Mouse (Mus musculus): ENCODE results near the gene Chpt1. TPM values are rescaled to one million over a fixed set of nuclear protein-coding genes. Genes with fewer than 3 reads are reported as not detected.
"Not testable (repeated sequence)": the region's sequence is repeated elsewhere in the genome, so short reads cannot be mapped to it uniquely, and the experiment has no call there.

Chpt1 gene
- 100 to 1,000 TPM; 104 to 107 TPM for total RNA-seq (2021)

DNA sequence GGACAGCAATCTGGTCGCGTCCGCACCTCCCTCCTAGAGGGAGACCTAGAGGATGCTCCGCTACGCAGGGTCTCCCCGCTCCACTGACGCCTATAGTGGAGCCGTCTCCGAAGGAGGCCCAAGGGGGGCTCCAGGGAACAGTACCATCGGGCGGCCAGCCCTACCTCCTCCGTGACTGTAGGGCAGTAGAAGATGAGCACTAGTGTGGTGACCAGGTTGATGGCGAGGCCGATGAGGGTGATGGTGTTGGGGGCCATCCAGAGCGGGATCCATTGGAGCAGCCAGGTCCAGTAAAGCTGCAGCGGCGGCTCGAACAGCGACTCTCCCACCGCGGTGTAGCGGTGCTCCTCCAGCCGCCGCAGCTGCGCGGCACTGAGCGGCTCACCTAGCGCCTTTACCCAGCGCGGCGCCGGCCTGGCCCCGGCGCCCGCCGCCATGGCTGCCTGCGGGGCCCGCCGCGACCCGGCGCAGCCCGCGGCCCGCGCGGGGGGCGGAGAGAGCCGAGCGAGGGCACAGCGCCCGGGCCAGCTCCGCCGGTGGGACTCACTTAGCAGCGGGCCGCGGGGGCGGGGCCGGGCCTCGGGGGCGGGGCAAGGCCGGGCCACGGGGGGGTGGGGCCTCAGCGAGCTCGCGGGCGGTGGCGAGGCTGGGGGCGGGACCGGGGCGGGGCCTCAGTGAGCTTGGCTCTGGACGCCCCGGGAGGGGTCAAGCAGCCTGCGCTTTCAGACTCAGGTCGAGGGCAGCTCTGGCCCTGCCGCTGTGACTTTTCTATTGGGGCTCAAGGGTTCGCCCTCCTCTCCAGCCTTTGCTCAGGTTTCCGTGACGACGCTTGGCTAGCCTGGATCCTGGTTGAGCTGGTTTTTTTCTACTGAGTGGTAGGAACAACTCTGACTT, at the start of gene Chpt1:
Gene Chpt1, minus strand, starts transcription at position 653 of the 894 bp plus-strand sequence.
- peak; percentile 92 for DNase-seq

DNA sequence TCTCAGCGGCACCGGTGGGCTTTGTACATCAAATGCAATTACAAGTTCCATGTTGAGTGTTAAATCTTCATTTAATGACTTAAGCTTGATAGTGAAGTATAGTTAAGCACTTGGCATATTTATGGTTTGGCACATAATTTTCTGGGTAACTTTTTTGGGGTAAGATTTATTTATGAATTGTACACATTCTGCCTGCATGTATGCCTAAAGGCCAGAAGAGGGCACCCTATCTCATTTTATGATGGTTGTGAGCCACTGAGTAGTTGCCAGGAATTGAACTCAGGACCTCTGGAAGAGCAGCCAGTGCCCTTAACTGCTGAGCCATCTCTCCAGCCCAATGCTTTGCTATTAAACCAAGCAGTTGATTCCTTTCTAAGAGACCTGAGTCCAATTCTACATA, 48.9 kb upstream of the Chpt1 start:
- DNase-seq: no peak

GRCm38 (mm10) chr10:88550225-88550624, 46.4 kb upstream of the Chpt1 start:
- DNase-seq: no peak

DNA sequence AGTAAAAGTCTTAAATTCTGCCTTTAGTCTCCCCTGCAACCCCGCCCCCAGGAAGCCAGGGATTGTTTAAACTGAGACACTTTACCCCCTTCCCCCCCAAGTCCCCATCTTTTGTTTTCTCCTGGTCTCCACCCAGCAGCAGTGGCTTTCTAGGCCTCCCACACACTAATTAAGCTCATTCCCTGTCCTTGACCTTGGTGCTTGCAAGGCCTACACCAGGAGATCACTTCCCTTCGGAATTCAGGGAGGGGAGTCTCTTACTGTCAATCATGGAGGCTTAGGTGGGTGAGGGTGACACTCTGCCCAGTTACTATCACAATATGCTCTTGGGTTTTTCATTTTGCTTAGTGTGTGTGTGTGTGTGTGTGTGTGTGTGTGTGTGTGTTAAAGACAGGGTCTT, 43.8 kb upstream of the Chpt1 start:
- no peak for DNase-seq

- DNase-seq: no peak
These were observed 26.8 kb upstream of the Chpt1 start for GRCm38 (mm10) chr10:88530631-88531030.

GRCm38 (mm10) chr10:88524016-88524415, 20.1 kb upstream of the Chpt1 start:
- no peak for DNase-seq

- no peak for DNase-seq
These were observed 19.3 kb upstream of the Chpt1 start for GRCm38 (mm10) chr10:88523212-88523611.

DNA sequence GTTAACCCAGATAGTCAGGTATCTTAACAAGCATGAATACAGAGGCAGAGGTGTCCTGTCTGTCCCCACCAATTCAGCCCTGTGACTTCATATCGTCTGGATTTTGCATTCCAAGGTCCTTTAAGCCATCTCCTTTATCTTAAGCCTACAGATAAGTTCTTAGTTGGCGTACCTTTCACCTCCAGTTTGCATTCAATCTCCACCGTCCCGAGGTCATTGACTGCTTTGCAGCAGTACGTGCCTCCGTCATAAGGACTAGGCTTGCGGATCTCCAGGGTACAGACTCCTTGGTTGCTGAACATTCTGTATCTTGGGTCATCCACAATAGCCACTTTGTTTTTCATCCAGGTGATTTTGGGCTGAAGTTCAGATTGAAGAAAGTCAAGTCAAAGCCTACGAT, 18.9 kb upstream of the Chpt1 start:
- DNase-seq: no peak

DNA sequence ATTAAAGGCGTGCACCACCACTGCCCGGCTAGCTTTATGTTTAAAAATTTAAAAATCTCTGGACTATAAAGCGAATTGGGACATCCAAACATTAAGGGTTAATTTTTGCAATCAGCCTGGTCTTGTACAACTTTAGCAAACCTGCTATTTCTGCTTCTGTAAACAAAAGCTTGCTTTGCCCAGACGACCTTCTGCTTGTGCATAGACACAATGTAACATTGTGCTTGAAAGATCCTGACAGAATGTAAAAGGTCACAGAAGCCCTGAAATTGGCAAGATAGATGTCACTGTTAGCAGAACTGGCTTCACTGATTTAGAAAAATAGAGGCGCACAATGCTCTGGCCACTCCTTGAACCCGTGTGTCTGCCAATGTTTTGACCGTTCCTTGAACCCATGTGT, 11.2 kb upstream of the Chpt1 start:
- not testable (repeated sequence) for DNase-seq

- peak; percentile 81 for DNase-seq
These were observed 10.6 kb upstream of the Chpt1 start for GRCm38 (mm10) chr10:88514495-88514894.

DNA sequence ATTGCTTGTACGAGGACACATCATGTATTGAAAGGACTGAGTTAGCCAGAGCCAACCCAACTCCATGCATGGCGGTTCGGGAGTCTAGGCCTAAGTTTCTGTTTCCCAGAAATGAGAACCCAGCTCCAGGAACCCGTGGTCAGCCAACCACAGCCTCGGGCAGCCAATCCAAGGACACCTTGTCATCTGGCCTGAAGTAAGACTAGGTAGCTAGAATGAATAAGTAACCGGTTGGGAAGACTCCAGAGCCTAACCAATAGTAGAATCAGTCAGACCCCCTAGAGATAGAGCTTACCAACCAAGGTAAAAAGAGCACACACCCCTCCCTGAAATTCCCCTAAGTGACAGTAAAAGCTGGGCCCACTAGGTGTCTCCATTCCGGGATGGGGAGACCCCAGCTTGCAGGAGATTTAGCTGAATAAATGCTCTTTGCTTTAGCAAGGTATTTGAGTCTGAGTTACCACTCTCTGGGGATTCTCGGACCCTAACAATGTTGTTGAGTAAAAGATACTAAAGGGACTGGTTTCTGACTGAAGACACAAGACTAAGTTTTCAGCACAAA, 9.8 kb upstream of the Chpt1 start:
- no peak for DNase-seq

DNA sequence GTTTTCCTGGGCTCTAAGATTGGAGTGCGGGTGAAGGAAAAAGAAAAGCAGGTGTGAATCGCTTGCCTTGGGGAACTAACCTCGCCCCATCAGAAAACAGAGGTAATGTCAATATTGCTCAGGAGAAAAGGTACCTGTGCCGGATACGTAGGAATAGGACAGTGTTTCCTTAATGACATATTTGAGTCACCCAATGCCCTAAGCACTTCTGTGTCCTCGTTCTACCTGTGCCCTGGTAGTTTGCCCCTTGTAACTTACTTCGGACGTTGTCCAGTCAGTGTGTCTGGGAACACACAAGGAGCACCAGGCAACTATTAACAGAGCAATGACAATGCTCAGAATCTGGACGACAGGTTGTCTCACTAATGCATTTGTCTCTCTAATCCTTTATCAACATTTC, 7.5 kb upstream of the Chpt1 start:
- DNase-seq: no peak

- peak; percentile 66 for DNase-seq
These were observed 6.8 kb upstream of the Chpt1 start for GRCm38 (mm10) chr10:88510503-88511271.

GRCm38 (mm10) chr10:88507691-88508143, 3.8 kb upstream of the Chpt1 start:
- no peak for DNase-seq

DNA sequence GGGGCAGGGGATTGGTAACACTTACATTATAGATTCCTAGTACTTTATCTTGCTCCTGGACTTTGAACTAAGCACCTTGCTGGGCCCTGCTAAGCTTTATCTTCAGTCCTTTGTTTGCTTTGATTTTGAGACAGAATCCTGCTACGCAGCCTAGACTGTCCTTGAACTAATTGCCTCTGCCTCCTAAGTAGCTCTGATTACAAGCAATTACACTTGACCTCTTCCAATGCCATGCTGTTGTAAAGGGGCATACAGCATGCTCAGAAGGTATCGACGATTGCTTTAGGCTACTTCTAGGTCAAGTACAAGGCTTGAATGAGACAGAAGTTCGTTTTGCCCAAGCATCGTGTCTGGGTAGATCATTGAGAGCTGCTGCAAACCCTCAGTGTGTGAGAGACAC, 1.4 kb upstream of the Chpt1 start:
- DNase-seq: no peak

- DNase-seq: no peak
These were observed 608 bp upstream of the Chpt1 start for GRCm38 (mm10) chr10:88504481-88504880.

DNA sequence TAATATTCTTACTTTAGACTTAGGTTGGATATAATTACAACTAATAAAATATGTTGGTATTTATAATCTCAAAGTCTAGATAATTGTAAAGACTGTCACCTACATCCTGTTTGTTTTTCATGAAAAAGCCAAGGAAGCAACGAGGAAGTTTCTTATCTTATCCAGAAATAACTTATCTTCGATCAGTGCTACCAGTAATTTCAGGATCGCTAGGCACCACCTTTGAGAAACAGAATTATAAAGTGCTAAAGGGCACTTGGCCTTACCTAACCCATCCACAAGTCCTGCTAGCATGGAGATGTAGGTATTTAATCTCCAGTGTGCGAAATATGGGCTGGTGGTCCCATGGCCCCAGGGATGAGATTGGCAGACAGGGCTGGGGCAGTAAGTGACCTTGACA, 954 bp downstream of the Chpt1 start:
- no peak for DNase-seq

GRCm38 (mm10) chr10:88501886-88502765, 1.7 kb downstream of the Chpt1 start:
- DNase-seq: no peak

DNA sequence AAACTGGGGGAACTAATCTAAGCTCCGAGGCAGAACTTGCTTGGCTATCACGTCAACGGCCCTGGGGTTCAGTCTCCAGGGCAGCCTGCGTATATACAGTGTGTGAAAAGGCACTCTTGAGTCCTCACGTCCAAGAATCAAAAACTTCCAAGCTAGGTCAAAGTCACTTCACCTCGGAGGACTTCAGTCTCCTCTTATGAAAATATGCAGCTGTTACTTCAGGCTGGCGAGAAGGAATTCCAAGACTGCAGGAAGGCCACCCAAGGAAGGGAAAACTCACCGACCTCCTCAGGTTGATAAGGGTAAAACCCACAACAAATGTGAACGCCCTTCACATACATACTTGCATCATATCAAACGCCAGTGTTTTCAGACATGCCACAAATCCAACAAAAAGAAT, 2.5 kb downstream of the Chpt1 start:
- no peak for DNase-seq

DNA sequence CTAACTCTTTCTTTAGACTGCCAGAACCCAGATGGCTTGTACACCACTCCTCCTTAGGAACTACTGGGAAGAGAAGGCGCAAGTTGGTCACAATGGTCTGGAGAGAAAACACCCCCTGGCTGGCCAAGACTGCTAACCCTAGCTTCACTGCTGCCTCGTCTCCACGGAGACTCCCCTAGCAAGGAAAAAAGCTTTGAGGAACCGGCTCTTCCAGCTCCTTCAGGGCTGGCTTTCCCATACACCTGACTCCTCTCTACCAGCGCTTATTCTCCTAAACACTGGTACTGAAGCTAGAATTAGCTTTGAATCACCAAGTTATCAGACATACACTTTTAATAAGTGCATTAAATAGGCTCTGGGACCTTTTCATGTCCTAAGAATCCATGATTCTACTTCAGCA, 3.9 kb downstream of the Chpt1 start:
- DNase-seq: no peak

- no peak for DNase-seq
These were observed 6.9 kb downstream of the Chpt1 start for GRCm38 (mm10) chr10:88496864-88497564.
